Mouse (Mus musculus): ENCODE measurements around the gene Sp4. TPM values are rescaled to one million over a fixed set of nuclear protein-coding genes. Genes with fewer than 3 reads are reported as not detected.

Gene Sp4
- polyA plus RNA-seq (2015; fragmentation: Nextera tagmentation; extraction: Ambion mirVana) = 10.9 and 12.5 TPM in 2 replicates

DNA sequence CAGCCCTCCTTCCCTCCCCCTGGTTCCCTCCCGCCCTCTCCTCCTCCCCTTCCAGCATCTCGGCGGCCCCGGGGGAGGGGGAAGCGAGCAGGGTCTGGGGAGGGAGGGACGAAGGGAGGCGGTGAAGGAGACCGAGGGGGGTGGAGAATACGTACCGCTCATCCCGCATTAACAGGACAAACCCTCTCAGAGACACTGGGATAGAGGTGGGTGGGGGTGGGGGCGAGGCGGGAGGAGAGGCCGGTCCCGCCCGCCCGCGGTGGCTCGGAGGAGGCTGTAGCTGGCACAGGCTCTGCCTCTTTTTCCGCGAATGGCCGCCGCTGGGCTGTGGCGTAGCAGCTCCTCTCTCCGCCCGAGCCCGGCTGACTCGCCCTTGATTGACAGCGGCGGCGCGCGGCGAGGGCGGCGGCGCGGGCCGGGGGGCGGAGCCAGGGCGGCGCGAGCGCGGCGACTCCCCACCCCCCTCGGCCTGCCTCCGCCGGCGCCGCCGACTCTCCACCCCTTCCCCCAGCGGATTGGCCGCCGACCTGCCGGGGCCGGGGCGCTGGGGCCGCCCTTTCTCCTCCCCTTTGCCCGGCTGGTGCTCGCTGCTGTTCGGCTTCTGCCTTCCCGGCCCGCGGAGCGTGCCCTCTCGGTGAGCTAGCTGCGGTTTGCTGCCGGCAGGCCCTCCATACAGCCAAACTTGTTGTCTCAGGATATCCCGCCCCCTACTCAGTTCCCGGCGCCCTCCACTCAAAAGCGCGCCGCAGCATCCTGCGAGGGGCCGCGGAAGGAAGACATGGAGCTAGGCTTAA lies at the start of gene Sp4:
Gene Sp4 (minus strand): TSS at position 369 of the 794 bp plus-strand sequence.

DNA sequence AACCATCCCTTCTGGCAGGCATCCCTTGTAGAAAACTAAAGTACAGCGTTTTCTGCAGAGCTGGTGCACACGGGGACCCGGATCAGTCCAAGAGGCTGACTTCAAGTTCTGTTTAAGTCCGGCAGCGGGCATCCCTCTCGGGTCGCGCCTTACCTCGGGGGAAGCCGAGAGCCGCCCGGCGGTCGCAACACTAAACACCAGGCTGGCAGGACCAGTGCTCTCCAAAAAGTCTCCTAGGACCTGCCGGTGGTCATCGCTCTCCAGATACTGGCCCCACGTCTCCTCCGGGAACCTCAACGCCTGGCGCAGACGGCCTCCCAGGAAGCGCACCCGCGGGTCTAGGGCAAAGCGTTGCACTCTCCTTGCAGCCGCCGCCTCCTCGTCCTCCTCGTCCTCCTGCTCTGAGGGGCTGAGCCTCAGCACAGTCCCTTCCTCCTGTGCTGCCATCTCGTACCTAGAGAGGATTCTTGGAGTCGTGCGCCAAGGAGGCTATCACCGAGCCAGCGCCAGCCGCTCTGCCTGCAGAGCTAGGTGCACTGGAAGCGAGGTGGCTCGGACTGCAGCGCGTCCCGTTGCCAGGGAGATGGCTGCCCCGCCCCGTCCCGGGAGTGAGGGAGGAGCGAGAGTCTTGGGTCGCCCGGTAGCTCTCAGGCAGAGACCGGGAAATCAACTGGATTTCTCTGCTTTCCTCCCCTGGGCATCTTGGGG lies 102.7 kb downstream of the Sp4 start, which contains the start of gene Dnah11:
Gene Dnah11 (minus strand): TSS at position 658 of the 708 bp plus-strand sequence.

Other genes starting within 250 kb of the Sp4 start
- 0.14 and 0.25 TPM in 2 replicates for gene Dnah11, start 102.4 kb downstream of the Sp4 start, polyA plus RNA-seq (2015; fragmentation: Nextera tagmentation; extraction: Ambion mirVana)